Comparison of ENCODE assay signal across 9 mouse cellular contexts in genomic region chr8:123105553-123106326, GRCm38 (mm10). TPM values are rescaled to one million over a fixed set of nuclear protein-coding genes. Genes with fewer than 3 reads are reported as not detected.
DNase-seq lines count a peak whose midpoint lies in the region; ATAC-seq lines count a peak whose summit lies in the region.
"Had no signal": no experiment of that assay in that cellular context is flagged by ENCODE, and none has a peak within 500 bp of the region (broad histone marks: within the 10 kb centered on the region; RNA-seq: fewer than 3 reads in every experiment).

No protein-coding gene starts in this region.

- no peak for ATAC-seq in monocyte, adult 5-6 weeks (replicated peaks; ENCODE audit: insufficient number of reproducible peaks, low FRiP score, low TSS enrichment, poor library complexity, severe bottlenecking)
- ATAC-seq in heart, embryonic 12.5 days (ENCODE audit: insufficient number of reproducible peaks, low FRiP score), result no peak

- H3K27ac ChIP-seq in heart, embryonic 12.5 days (ENCODE audit: poor library complexity, severe bottlenecking), result no peak overlapping the region

- no peaks in the 10 kb centered on the region for H3K27me3 ChIP-seq in heart, embryonic 12.5 days (replicated peaks)

- no peak overlapping the region for H3K4me2 ChIP-seq in heart, embryonic 12.5 days

- 74% methylated on average over 5 of the region's 5 CpGs for WGBS in heart, embryonic 12.5 days

- H3K4me1 ChIP-seq in heart, embryonic 12.5 days (replicated peaks), result peaks cover 16% of the 10 kb centered on the region

- DNase-seq in cerebellum, postnatal 10 days, result peak; percentile 56 to 86
- no peak for DNase-seq in cerebellum, adult 8-10 months
- DNase-seq in lung, postnatal 10 days, result peak; percentile 54
- no peak for DNase-seq in lung, adult 18-20 months
- DNase-seq in embryo, embryonic 11 days, result peak; percentile 78
- DNase-seq in retina, postnatal 1 day, result peak; percentile 63

- no peak overlapping the region for H3K4me3 ChIP-seq in heart, embryonic 12.5 days

- peaks cover 27% of the 10 kb centered on the region for H3K36me3 ChIP-seq in heart, embryonic 12.5 days

- no peaks in the 10 kb centered on the region for H3K9me3 ChIP-seq in heart, embryonic 12.5 days (replicated peaks)

- H3K9ac ChIP-seq in heart, embryonic 12.5 days, result no peak overlapping the region

RNA-seq across cellular contexts. Expression of gene Rpl13, which starts 3.6 kb away (rescaled TPM):
- total RNA-seq in monocyte, adult 5-6 weeks (2017), result 1,374 to 1,974 TPM (median 1,861 TPM) in 3 replicates
- polyA plus RNA-seq in heart, embryonic 12.5 days (2016; fragmentation: Nextera tagmentation; extraction: Ambion mirVana), result 1,041 and 1,045 TPM in 2 replicates

RNA-seq across cellular contexts. Expression of gene Cpne7, which starts 11.4 kb away (rescaled TPM):
- total RNA-seq in monocyte, adult 5-6 weeks (2017), result 3.8 to 29.8 TPM (median 13.9 TPM) in 3 replicates
- polyA plus RNA-seq in heart, embryonic 12.5 days (2016; fragmentation: Nextera tagmentation; extraction: Ambion mirVana), result 0.18 and 0.24 TPM in 2 replicates

RNA-seq across cellular contexts. Expression of gene Spg7, which starts 43.0 kb away (rescaled TPM):
- total RNA-seq in monocyte, adult 5-6 weeks (2017), result 42.5 to 63.1 TPM (median 50.2 TPM) in 3 replicates
- polyA plus RNA-seq in heart, embryonic 12.5 days (2016; fragmentation: Nextera tagmentation; extraction: Ambion mirVana), result 77.3 and 79.9 TPM in 2 replicates

RNA-seq across cellular contexts. Expression of gene Sult5a1, which starts 52.4 kb away (rescaled TPM):
- not detected in 3 replicates for total RNA-seq in monocyte, adult 5-6 weeks (2017)
- 5.4 and 5.8 TPM in 2 replicates for polyA plus RNA-seq in heart, embryonic 12.5 days (2016; fragmentation: Nextera tagmentation; extraction: Ambion mirVana)
- total RNA-seq: left cerebral cortex, postnatal 25 days had no signal

Comparison
In these comparisons a context has a peak if more than half of its experiments do, and no peak if none do; other contexts are left out.
1. DNase-seq: peak in cerebellum, postnatal 10 days (2 of 2), lung, postnatal 10 days (single experiment), embryo, embryonic 11 days (single experiment) and retina, postnatal 1 day (single experiment); none in cerebellum, adult 8-10 months (single experiment) and lung, adult 18-20 months (0 of 2).